Comparison of ENCODE assay signal across 16 mouse cellular contexts in genomic region chr5:142370406-142371171, GRCm38 (mm10). TPM values are rescaled to one million over a fixed set of nuclear protein-coding genes. Genes with fewer than 3 reads are reported as not detected.
DNase-seq lines count a peak whose midpoint lies in the region; ATAC-seq and TF ChIP-seq lines count a peak whose summit lies in the region.
"Had no signal": no experiment of that assay in that cellular context is flagged by ENCODE, and none has a peak within 500 bp of the region (broad histone marks: within the 10 kb centered on the region; RNA-seq: fewer than 3 reads in every experiment).

No protein-coding gene starts in this region.

- H3K9ac ChIP-seq in midbrain, postnatal 0 days (replicated peaks; ENCODE audit: low read length, poor library complexity, severe bottlenecking): no peak overlapping the region
- 0 out of 2 replicates have a peak overlapping the region, but pooled peaks have one; percentile 57 for H3K9ac ChIP-seq in forebrain, embryonic 13.5 days
- H3K9ac ChIP-seq in midbrain, embryonic 11.5 days (ENCODE audit: low read length): peak overlapping the region; percentile 46; the same call in 1 of the 2 replicates

- no peak for DNase-seq in midbrain, embryonic 10.5 days (ENCODE audit: low spot score)
- DNase-seq in midbrain, postnatal 0 days (ENCODE audit: low spot score): no peak
- no peak for DNase-seq in midbrain, embryonic 11.5 days (ENCODE audit: low spot score, missing footprints)
- DNase-seq in cerebellum, postnatal 4 days (ENCODE audit: low spot score in 2 of 2): no peak
- no peak for DNase-seq in heart, adult 9 months (ENCODE audit: low spot score in 2 of 2)
- DNase-seq in layer of hippocampus, postnatal 14 days (ENCODE audit: low spot score in 2 of 2): no peak
- DNase-seq: adrenal gland, postnatal 10 days; gastrocnemius, postnatal 10 days; right cerebral cortex, postnatal 4 days; thymus, postnatal 14 days had no signal

- ATAC-seq in midbrain, postnatal 0 days (ENCODE audit: low FRiP score): no peak
- ATAC-seq in forebrain, embryonic 13.5 days: no peak
- ATAC-seq in midbrain, embryonic 11.5 days (ENCODE audit: low FRiP score): no peak
- ATAC-seq: intestine, postnatal 0 days; liver, embryonic 12.5 days; lung, postnatal 0 days; Patski had no signal

- H3K9me3 ChIP-seq in midbrain, embryonic 10.5 days (replicated peaks): peaks cover 6% of the 10 kb centered on the region
- H3K9me3 ChIP-seq in midbrain, postnatal 0 days (ENCODE audit: low read length): no peaks in the 10 kb centered on the region
- H3K9me3 ChIP-seq in forebrain, embryonic 13.5 days (replicated peaks): peaks cover 8% of the 10 kb centered on the region; the same call in 1 of the 2 replicates
- H3K9me3 ChIP-seq in midbrain, embryonic 11.5 days (ENCODE audit: control insufficient read depth, low read length): no peaks in the 10 kb centered on the region
- H3K9me3 ChIP-seq: heart, embryonic 15.5 days; liver, embryonic 12.5 days had no signal

- peaks cover 73% of the 10 kb centered on the region for H3K4me1 ChIP-seq in midbrain, embryonic 10.5 days
- H3K4me1 ChIP-seq in midbrain, postnatal 0 days (ENCODE audit: insufficient read depth, low read length): no peaks in the 10 kb centered on the region
- H3K4me1 ChIP-seq in forebrain, embryonic 13.5 days: peaks cover 33% of the 10 kb centered on the region
- peaks cover 41% of the 10 kb centered on the region for H3K4me1 ChIP-seq in midbrain, embryonic 11.5 days (ENCODE audit: control insufficient read depth, insufficient read depth, low read length)

- no peak for TF ChIP-seq CTCF in midbrain, postnatal 0 days (IDR thresholded peaks at IDR 0.05)

- WGBS in midbrain, embryonic 10.5 days: 86% methylated on average over 4 of the region's 4 CpGs
- WGBS in midbrain, postnatal 0 days: 92% methylated on average over 4 of the region's 4 CpGs
- WGBS in forebrain, embryonic 13.5 days: 85% methylated on average over 4 of the region's 4 CpGs
- 86% methylated on average over 4 of the region's 4 CpGs for WGBS in midbrain, embryonic 11.5 days

- H3K27me3 ChIP-seq in midbrain, embryonic 10.5 days (ENCODE audit: low read depth, poor library complexity, severe bottlenecking): no peaks in the 10 kb centered on the region
- no peaks in the 10 kb centered on the region for H3K27me3 ChIP-seq in midbrain, postnatal 0 days (ENCODE audit: insufficient read depth, low read length)
- no peaks in the 10 kb centered on the region for H3K27me3 ChIP-seq in forebrain, embryonic 13.5 days
- no peaks in the 10 kb centered on the region for H3K27me3 ChIP-seq in midbrain, embryonic 11.5 days (ENCODE audit: control insufficient read depth, insufficient read depth, low read length)
- H3K27me3 ChIP-seq: heart, embryonic 15.5 days; liver, embryonic 12.5 days; Patski had no signal

- peaks cover 18% of the 10 kb centered on the region for H3K36me3 ChIP-seq in midbrain, embryonic 10.5 days
- H3K36me3 ChIP-seq in midbrain, postnatal 0 days (ENCODE audit: insufficient read depth, low read length): no peaks in the 10 kb centered on the region
- H3K36me3 ChIP-seq in forebrain, embryonic 13.5 days (ENCODE audit: poor library complexity, severe bottlenecking): no peaks in the 10 kb centered on the region
- no peaks in the 10 kb centered on the region for H3K36me3 ChIP-seq in midbrain, embryonic 11.5 days (ENCODE audit: control insufficient read depth, insufficient read depth, low read length)
- H3K36me3 ChIP-seq: heart, embryonic 15.5 days had no signal

- H3K27ac ChIP-seq in midbrain, embryonic 10.5 days (replicated peaks): peak overlapping the region; percentile 95
- no peak overlapping the region for H3K27ac ChIP-seq in midbrain, postnatal 0 days (ENCODE audit: low read depth, low read length)
- peak overlapping the region; percentile 92 for H3K27ac ChIP-seq in forebrain, embryonic 13.5 days
- peak overlapping the region; percentile 99 for H3K27ac ChIP-seq in midbrain, embryonic 11.5 days (ENCODE audit: low read depth, low read length)

- H3K4me3 ChIP-seq in midbrain, embryonic 10.5 days: peak overlapping the region; percentile 36
- no peak overlapping the region for H3K4me3 ChIP-seq in midbrain, postnatal 0 days (ENCODE audit: low read depth, low read length)
- H3K4me3 ChIP-seq in forebrain, embryonic 13.5 days: no peak overlapping the region
- H3K4me3 ChIP-seq in midbrain, embryonic 11.5 days (ENCODE audit: low read depth, low read length): no peak overlapping the region
- H3K4me3 ChIP-seq: heart, embryonic 15.5 days had no signal

- no peak overlapping the region for H3K4me2 ChIP-seq in midbrain, postnatal 0 days (ENCODE audit: low read depth, low read length, poor library complexity, severe bottlenecking)
- H3K4me2 ChIP-seq in forebrain, embryonic 13.5 days: no peak overlapping the region
- peak overlapping the region; percentile 19; the same call in 1 of the 2 replicates for H3K4me2 ChIP-seq in midbrain, embryonic 11.5 days

RNA-seq across cellular contexts. Expression of gene Foxk1, which starts 30.7 kb away (rescaled TPM):
- polyA plus RNA-seq in midbrain, embryonic 10.5 days (2016; fragmentation: Nextera tagmentation; extraction: Ambion mirVana): 3.7 and 5.3 TPM in 2 replicates
- total RNA-seq in midbrain, postnatal 0 days (2014; rRNA removed): 28.0 and 30.0 TPM in 2 replicates
- 4.9 and 7.1 TPM in 2 replicates for polyA plus RNA-seq in midbrain, postnatal 0 days (2015; fragmentation: Nextera tagmentation; extraction: Ambion mirVana)
- 3.1 and 3.3 TPM in 2 replicates for polyA plus RNA-seq in forebrain, embryonic 13.5 days (2015; fragmentation: Nextera tagmentation; extraction: Ambion mirVana)
- polyA plus RNA-seq in midbrain, embryonic 11.5 days (2014; fragmentation: Nextera tagmentation; extraction: Ambion mirVana): 4.0 and 4.2 TPM in 2 replicates
- total RNA-seq in layer of hippocampus, postnatal 14 days (2021): 10 to 100 TPM; 37.9 to 39.7 TPM
